Mouse (Mus musculus): ENCODE data around the gene 1700030J22Rik. TPM values are rescaled to one million over a fixed set of nuclear protein-coding genes. Genes with fewer than 3 reads are reported as not detected.

The 1700030J22Rik gene
- total RNA-seq, 1 experiment from 2014 or later: 0.05 TPM

GRCm38 (mm10) chr8:116921005-116921336 is 57.8 kb downstream of the 1700030J22Rik start:
- ATAC-seq (replicated peaks; ENCODE audit: low read depth, poor library complexity, severe bottlenecking): peak; percentile 54; the same call in 1 of the 2 replicates

Other genes starting within 250 kb of the 1700030J22Rik start
- gene Cdyl2, start 246.0 kb downstream of the 1700030J22Rik start, total RNA-seq (2017): 1.7 and 6.9 TPM in 2 replicates
- 64.4 and 73.8 TPM in 2 replicates for gene Cmc2, start 57.5 kb downstream of the 1700030J22Rik start, total RNA-seq (2017)
- gene Cenpn, start 57.2 kb downstream of the 1700030J22Rik start, total RNA-seq (2017): 35.8 and 48.2 TPM in 2 replicates
- 10.3 and 17.7 TPM in 2 replicates for gene Atmin, start 35.6 kb downstream of the 1700030J22Rik start, total RNA-seq (2017)
- gene Gcsh, start 14.6 kb upstream of the 1700030J22Rik start, total RNA-seq (2017): 76.5 and 87.6 TPM in 2 replicates
- gene Pkd1l2, start 103.5 kb upstream of the 1700030J22Rik start, total RNA-seq (2017): not detected in 2 replicates
- 0.19 and 1.3 TPM in 2 replicates for gene Bco1, start 116.9 kb upstream of the 1700030J22Rik start, total RNA-seq (2017)
- 5.4 and 5.7 TPM in 2 replicates for gene Gan, start 179.2 kb upstream of the 1700030J22Rik start, total RNA-seq (2017)

Measured in common myeloid progenitor, adult 5-6 weeks (primary cell).